Mouse (Mus musculus): Measurements from ENCODE around the gene Mafg. TPM values are rescaled to one million over a fixed set of nuclear protein-coding genes. Genes with fewer than 3 reads are reported as not detected.
A peak's percentile ranks its signal among the peaks of the same experiment; 100 is the strongest.

Mafg gene
- polyA plus RNA-seq, 1 experiment from 2014 or later: 23.5 TPM

DNA sequence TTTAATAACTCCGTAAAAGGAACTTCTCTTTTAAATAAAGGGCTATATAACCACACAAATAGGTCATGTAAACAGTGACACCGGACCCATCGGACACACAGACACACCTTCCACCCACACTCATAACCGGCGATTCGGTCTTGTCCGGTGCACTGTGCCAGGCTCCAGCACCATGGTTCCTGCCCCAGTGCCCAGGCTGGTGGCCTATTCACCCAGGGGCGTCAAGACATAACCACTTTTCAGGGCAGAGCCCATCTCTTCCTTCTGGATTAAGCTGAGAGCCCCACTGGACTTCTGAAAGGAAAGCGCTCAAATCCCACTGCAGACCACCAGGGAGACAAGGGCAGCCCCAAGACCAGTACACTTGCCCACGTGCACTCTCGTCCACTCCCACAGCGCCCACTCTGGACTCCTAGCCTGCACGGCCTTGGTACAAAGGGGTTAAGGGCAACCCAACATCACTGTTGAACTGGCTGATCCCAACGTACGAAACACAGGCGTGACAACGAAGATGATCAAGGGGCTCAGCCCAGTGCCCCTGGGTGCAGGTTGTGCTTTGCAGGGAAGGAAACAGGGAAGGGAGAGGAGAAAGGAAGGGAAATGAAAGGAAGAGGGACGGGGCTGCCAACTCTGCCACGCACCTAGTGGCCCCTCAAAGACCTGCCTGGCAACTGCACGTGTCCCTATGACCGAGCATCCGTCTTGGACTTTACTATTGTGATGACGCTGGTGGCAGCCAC lies 4.6 kb downstream of the Mafg start:
- Histone ChIP-seq H3K27me3 (ENCODE audit: control insufficient read depth, insufficient read depth, low read length) (no peaks in the 10 kb centered on the region), H3K9me3 (ENCODE audit: control insufficient read depth, low read length) (no peaks in the 10 kb centered on the region)

DNA sequence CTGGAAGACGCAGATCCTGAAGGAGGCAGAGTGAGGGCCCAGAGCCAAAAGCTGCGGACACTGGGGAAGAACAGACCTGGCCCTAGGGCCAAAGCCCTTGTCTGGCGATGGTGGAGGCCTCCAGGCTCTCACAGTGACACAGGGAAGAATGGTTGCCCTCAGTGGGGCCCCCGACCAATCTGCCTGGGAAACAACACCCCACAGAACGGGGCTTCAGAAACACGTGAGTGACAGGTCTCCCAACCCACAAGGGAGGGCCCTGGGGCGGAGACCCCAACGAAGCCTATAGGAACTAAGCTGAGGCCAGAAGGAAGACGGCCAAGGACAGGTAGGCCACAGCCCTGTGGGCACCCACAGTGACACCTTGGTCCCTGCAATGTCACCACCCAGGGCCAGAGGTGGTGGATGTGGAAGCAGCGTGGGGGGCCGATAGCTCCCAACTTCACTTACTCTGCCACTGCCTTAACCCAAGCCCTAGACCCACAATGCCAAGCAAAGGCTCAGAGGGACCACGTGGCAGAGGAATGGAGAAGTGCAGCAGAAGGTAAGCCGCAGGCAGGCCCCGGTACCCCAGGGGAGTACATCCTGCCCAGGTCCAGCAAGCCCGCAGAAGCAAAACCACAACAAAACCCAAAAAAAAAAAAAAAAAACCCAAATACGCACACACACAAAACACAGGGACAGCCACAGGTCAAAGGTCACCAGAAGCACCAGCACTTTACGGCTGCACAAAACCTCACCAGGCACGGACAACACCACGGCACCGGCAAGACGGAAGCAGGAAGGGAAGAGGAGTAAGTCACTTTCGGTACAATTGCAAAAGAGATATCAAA lies 5.7 kb downstream of the Mafg start:
- peaks cover 17% of the 10 kb centered on the region for H3K4me1 ChIP-seq (replicated peaks; ENCODE audit: control insufficient read depth, insufficient read depth, low read length)
- 85% methylated on average over 22 of the region's 22 CpGs for WGBS

More for the DNA sequence above, 4.6 kb downstream of the Mafg start:
- no peak overlapping the region for H3K9ac ChIP-seq (ENCODE audit: low read depth, low read length)
- no peak overlapping the region for H3K4me3 ChIP-seq (ENCODE audit: low read depth, low read length)
- H3K4me2 ChIP-seq (replicated peaks; ENCODE audit: low read depth, low read length): no peak overlapping the region
- H3K4me1 ChIP-seq (replicated peaks; ENCODE audit: control insufficient read depth, insufficient read depth, low read length): peaks cover 17% of the 10 kb centered on the region
- no peak overlapping the region for H3K27ac ChIP-seq (ENCODE audit: low read depth, low read length)
- H3K36me3 ChIP-seq (ENCODE audit: control insufficient read depth, insufficient read depth, low read length): peaks cover 3% of the 10 kb centered on the region
- 97% methylated on average over 23 of the region's 23 CpGs for WGBS
- DNase-seq (ENCODE audit: low spot score) (no peak), ATAC-seq (ENCODE audit: low FRiP score) (no peak)

DNA sequence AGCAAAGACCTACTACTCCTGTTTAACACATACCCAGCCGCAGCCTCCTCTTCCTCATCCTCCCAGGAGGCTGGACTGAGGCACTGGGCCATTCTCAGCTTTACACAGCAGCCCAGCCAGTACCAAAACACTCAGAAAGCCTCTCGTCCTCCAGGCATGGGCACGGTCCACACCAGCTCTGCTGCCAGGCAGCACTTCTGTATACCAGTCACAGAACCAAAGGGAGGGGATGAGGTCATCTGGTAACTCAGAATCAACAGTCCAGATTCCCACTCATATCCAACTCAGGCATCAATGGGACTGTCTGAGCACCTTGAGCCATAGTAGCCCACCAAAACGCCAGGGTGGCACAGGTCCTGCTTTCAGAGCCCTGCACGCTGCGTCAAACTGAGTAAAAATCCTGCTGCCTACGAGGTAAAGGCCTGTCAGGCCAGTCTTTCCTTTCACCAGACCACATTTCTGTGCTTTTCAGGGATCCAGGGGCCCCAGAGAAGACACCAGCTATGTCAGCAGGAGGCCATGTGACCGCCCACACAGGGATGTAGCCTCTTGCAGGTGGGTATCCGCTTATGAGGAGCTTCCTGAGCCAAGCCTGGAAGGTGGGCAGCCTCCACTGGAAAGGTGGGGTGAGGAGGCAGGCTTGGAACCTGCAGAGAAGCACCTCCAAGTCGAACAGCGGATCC lies 6.5 kb downstream of the Mafg start:
- no peaks in the 10 kb centered on the region for H3K27me3 ChIP-seq (ENCODE audit: control insufficient read depth, insufficient read depth, low read length)
- DNase-seq (ENCODE audit: low spot score) (no peak), ATAC-seq (ENCODE audit: low FRiP score) (no peak)
- no peak overlapping the region for H3K9ac ChIP-seq (ENCODE audit: low read depth, low read length)
- H3K4me3 ChIP-seq (ENCODE audit: low read depth, low read length): no peak overlapping the region
- 92% methylated on average over 11 of the region's 11 CpGs for WGBS
- H3K27ac ChIP-seq (ENCODE audit: low read depth, low read length): no peak overlapping the region
- H3K9me3 ChIP-seq (ENCODE audit: control insufficient read depth, low read length): no peaks in the 10 kb centered on the region
- no peak overlapping the region for H3K4me2 ChIP-seq (replicated peaks; ENCODE audit: low read depth, low read length)
- peaks cover 3% of the 10 kb centered on the region for H3K36me3 ChIP-seq (ENCODE audit: control insufficient read depth, insufficient read depth, low read length)
- peaks cover 12% of the 10 kb centered on the region for H3K4me1 ChIP-seq (replicated peaks; ENCODE audit: control insufficient read depth, insufficient read depth, low read length)

More for the DNA sequence above, 5.7 kb downstream of the Mafg start:
- Histone ChIP-seq H3K9ac (ENCODE audit: low read depth, low read length) (no peak overlapping the region), H3K4me3 (ENCODE audit: low read depth, low read length) (no peak overlapping the region), H3K36me3 (ENCODE audit: control insufficient read depth, insufficient read depth, low read length) (peaks cover 3% of the 10 kb centered on the region), H3K4me2 (replicated peaks; ENCODE audit: low read depth, low read length) (no peak overlapping the region), H3K27me3 (ENCODE audit: control insufficient read depth, insufficient read depth, low read length) (no peaks in the 10 kb centered on the region), H3K27ac (ENCODE audit: low read depth, low read length) (no peak overlapping the region), H3K9me3 (ENCODE audit: control insufficient read depth, low read length) (no peaks in the 10 kb centered on the region)
- no peak for ATAC-seq (ENCODE audit: low FRiP score)
- no peak for DNase-seq (ENCODE audit: low spot score)

DNA sequence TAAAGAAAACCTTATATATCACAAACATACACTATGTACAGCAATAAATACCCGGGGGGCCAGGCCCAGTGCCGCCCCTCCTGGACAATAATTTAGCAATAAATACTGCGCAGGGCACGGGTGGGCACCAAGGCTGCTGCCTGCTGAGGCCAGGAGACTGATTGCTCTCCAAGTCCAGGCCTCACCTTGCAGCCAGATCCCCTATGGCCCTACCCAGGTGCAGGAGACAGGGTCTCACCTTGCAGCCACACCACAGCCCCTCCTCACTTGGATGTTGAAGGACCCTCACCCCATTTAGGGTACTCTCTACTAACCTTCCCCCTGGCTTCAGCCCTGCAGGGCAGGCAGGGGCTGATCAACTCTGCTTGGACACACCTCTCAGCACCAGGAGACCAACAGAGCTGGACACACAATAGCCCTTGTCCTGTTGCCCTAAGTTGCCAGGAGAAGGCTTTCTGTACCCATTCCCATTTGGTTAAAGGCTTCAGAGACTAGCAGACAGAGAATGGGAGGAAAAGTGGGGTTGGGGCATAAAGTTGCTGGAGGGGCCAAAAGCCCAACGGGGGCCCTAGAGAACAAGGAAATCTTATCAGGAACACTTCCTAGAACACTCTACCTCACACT lies 8.1 kb downstream of the Mafg start, which contains the start of gene Sirt7:
TSS of gene Sirt7 (minus strand) at position 89 of the 624 bp plus-strand sequence.
- ATAC-seq (ENCODE audit: low FRiP score) (peak; percentile 48), DNase-seq (ENCODE audit: low spot score) (no peak)
- Histone ChIP-seq H3K9ac (ENCODE audit: low read depth, low read length) (peak within 1 kb of the TSS; percentile 67), H3K27me3 (ENCODE audit: control insufficient read depth, insufficient read depth, low read length) (no peaks in the 10 kb centered on the region), H3K4me1 (replicated peaks; ENCODE audit: control insufficient read depth, insufficient read depth, low read length) (peaks cover 8% of the 10 kb centered on the region), H3K27ac (ENCODE audit: low read depth, low read length) (peak within 1 kb of the TSS; percentile 79), H3K4me3 (ENCODE audit: low read depth, low read length) (peak within 1 kb of the TSS; percentile 93), H3K4me2 (replicated peaks; ENCODE audit: low read depth, low read length) (peak within 1 kb of the TSS; percentile 93), H3K36me3 (ENCODE audit: control insufficient read depth, insufficient read depth, low read length) (peaks cover 10% of the 10 kb centered on the region), H3K9me3 (ENCODE audit: control insufficient read depth, low read length) (no peaks in the 10 kb centered on the region)
- WGBS: 25% methylated on average over 5 of the region's 5 CpGs

DNA sequence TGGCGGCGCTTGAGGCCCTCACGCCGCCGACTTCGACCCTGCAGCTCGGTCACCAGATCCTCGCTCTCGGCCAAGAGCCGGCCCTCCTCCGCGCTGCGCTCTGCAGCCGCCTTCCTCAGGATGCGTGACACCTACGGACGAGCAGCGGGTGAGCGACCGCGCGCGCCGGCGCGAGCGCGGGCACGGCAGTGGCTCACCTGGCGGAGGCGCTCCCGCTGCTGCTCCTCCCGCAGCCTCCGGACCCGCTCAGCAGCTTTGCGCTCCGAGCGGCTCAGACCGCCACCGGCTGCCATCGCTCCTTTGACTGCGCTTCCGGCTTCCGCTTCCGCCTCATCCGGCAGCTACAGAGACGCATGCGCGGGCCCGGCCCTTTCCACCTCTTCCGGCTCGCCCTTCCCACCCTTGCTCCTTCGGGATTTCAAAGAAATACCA lies 8.7 kb downstream of the Mafg start:
- Histone ChIP-seq H3K27ac (ENCODE audit: low read depth, low read length) (peak overlapping the region; percentile 79), H3K36me3 (ENCODE audit: control insufficient read depth, insufficient read depth, low read length) (peaks cover 12% of the 10 kb centered on the region), H3K4me3 (ENCODE audit: low read depth, low read length) (peak overlapping the region; percentile 93), H3K9me3 (ENCODE audit: control insufficient read depth, low read length) (no peaks in the 10 kb centered on the region), H3K9ac (ENCODE audit: low read depth, low read length) (peak overlapping the region; percentile 67), H3K4me2 (replicated peaks; ENCODE audit: low read depth, low read length) (peak overlapping the region; percentile 93), H3K27me3 (ENCODE audit: control insufficient read depth, insufficient read depth, low read length) (no peaks in the 10 kb centered on the region), H3K4me1 (replicated peaks; ENCODE audit: control insufficient read depth, insufficient read depth, low read length) (peaks cover 7% of the 10 kb centered on the region)
- DNase-seq (ENCODE audit: low spot score) (peak; percentile 90), ATAC-seq (ENCODE audit: low FRiP score) (peak; percentile 80)
- under 1% methylated on average over 53 of the region's 53 CpGs for WGBS

DNA sequence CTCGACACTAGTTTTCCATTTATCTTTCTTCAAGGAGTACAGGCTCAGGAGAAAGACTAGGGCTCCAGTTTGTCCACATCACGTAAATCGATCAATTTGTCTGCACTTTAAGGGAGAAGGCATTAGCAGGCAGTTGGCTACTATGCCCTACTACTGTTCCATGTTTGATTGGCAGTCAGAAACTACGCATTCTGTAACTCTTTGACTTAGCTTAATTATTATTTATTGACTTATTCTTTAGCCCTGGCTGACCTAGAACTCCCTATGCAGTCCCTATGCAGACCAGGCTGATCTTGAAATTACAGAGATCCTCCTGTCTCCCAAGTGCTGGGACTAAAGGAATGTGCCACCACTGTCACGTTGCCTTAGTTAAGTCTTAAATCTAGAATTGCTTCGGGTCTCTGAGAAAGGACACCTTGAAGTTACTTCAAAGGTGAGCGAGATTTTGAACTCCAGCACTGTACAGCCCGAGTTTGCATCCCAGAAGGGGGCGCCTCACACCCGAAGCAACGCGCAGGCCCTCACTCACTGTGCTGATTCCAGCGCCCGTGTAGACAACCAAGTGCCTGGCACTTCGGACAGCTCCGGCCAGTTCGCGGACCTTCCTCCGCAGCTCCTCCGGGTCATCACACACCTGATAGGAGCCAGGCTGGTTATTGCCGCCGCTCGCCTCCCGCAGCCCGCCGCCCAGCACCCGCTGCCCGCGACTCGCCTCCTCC lies 9.3 kb downstream of the Mafg start:
- peak; percentile 70 for ATAC-seq (ENCODE audit: low FRiP score)
- WGBS: 12% methylated on average over 30 of the region's 30 CpGs

DNA sequence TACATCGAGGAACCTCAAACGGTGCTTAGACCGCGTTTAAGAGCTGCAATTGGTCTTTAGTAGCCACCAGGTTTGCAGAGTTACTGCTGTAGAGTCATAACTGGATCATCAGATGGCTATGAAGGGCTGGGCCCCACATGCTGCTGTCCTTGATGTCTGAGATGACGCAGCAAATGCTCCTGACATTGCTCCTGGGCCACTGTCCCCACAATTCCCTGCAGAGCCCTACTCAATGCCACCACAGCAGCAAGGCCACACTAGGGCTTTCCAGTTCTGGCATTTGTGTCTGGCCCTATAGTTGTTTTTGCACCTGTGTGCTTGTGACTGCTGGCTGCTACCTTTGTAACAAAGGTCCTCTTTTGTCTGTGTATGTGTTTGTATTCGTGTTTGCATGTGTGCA lies 10.6 kb downstream of the Mafg start:
- H3K4me3 ChIP-seq (ENCODE audit: low read depth, low read length): no peak overlapping the region
- DNase-seq (ENCODE audit: low spot score): no peak
- H3K4me2 ChIP-seq (replicated peaks; ENCODE audit: low read depth, low read length): no peak overlapping the region
- no peaks in the 10 kb centered on the region for H3K9me3 ChIP-seq (ENCODE audit: control insufficient read depth, low read length)
- H3K36me3 ChIP-seq (ENCODE audit: control insufficient read depth, insufficient read depth, low read length): peaks cover 12% of the 10 kb centered on the region; the same call in 1 of the 2 replicates
- no peak for ATAC-seq (ENCODE audit: low FRiP score)
- H3K4me1 ChIP-seq (replicated peaks; ENCODE audit: control insufficient read depth, insufficient read depth, low read length): peaks cover 7% of the 10 kb centered on the region
- H3K27me3 ChIP-seq (ENCODE audit: control insufficient read depth, insufficient read depth, low read length): no peaks in the 10 kb centered on the region
- WGBS: 91% methylated on average over 6 of the region's 6 CpGs
- H3K27ac ChIP-seq (ENCODE audit: low read depth, low read length): no peak overlapping the region
- H3K9ac ChIP-seq (ENCODE audit: low read depth, low read length): no peak overlapping the region

More for the DNA sequence above, 9.3 kb downstream of the Mafg start:
- Histone ChIP-seq H3K27me3 (ENCODE audit: control insufficient read depth, insufficient read depth, low read length) (no peaks in the 10 kb centered on the region), H3K36me3 (ENCODE audit: control insufficient read depth, insufficient read depth, low read length) (peaks cover 11% of the 10 kb centered on the region), H3K4me2 (replicated peaks; ENCODE audit: low read depth, low read length) (peak overlapping the region; percentile 93), H3K4me1 (replicated peaks; ENCODE audit: control insufficient read depth, insufficient read depth, low read length) (peaks cover 7% of the 10 kb centered on the region), H3K9ac (ENCODE audit: low read depth, low read length) (peak overlapping the region; percentile 67), H3K9me3 (ENCODE audit: control insufficient read depth, low read length) (no peaks in the 10 kb centered on the region), H3K4me3 (ENCODE audit: low read depth, low read length) (peak overlapping the region; percentile 93), H3K27ac (ENCODE audit: low read depth, low read length) (peak overlapping the region; percentile 79)
- DNase-seq (ENCODE audit: low spot score): peak; percentile 62

Data from hindbrain, embryonic 11.5 days (tissue).